In genomic region chr7:113767546-113767945, GRCm38 (mm10) we compare ENCODE assay signal across 8 mouse cellular contexts. TPM values are rescaled to one million over a fixed set of nuclear protein-coding genes. Genes with fewer than 3 reads are reported as not detected.
DNase-seq lines count a peak whose midpoint lies in the region; ATAC-seq and TF ChIP-seq lines count a peak whose summit lies in the region.

No protein-coding gene starts in this region.

- no peak for TF ChIP-seq CTCF in gastrocnemius, adult 2 months (IDR thresholded peaks at IDR 0.05)

- 8% methylated on average over 6 of the region's 6 CpGs for WGBS in embryonic facial prominence, embryonic 10.5 days
- WGBS in heart, embryonic 11.5 days (ENCODE audit: insufficient replicate concordance), result 12% methylated on average over 6 of the region's 6 CpGs
- 9% methylated on average over 6 of the region's 6 CpGs for WGBS in midbrain, embryonic 10.5 days

- ATAC-seq in heart, embryonic 11.5 days (replicated peaks; ENCODE audit: insufficient number of reproducible peaks, low FRiP score, low TSS enrichment), result no peak

- intact Hi-C loops in gastrocnemius, adult 2 months (cut with DNase I), result no loop called here
- intact Hi-C loops in gastrocnemius, postnatal 36 days (cut with DNase I), result no loop called here

- peak overlapping the region; percentile 71 for H3K4me2 ChIP-seq in heart, embryonic 11.5 days

- DNase-seq in gastrocnemius, adult 2 months, result no peak
- no peak for DNase-seq in gastrocnemius, postnatal 25 days
- DNase-seq in embryonic facial prominence, embryonic 10.5 days (ENCODE audit: low spot score), result peak; percentile 29
- no peak for DNase-seq in midbrain, embryonic 10.5 days (ENCODE audit: low spot score)
- no peak for DNase-seq in gastrocnemius, postnatal 36 days
- DNase-seq in urinary bladder, postnatal 4 days (ENCODE audit: low spot score in 2 of 2), result no peak
- no peak for DNase-seq in adrenal gland, adult (ENCODE audit: inconsistent age in 2 of 2, low spot score in 1 of 2)

- H3K9me3 ChIP-seq in embryonic facial prominence, embryonic 10.5 days, result peaks cover 10% of the 10 kb centered on the region
- H3K9me3 ChIP-seq in heart, embryonic 11.5 days (replicated peaks; ENCODE audit: control insufficient read depth, low read length), result peaks cover 4% of the 10 kb centered on the region
- peaks cover 8% of the 10 kb centered on the region; the same call in 1 of the 2 replicates for H3K9me3 ChIP-seq in midbrain, embryonic 10.5 days (replicated peaks)

- peak overlapping the region; percentile 73 for H3K4me3 ChIP-seq in gastrocnemius, adult 2 months
- peak overlapping the region; percentile 73 for H3K4me3 ChIP-seq in embryonic facial prominence, embryonic 10.5 days
- peak overlapping the region; percentile 57 for H3K4me3 ChIP-seq in heart, embryonic 11.5 days (ENCODE audit: low read depth, low read length)
- peak overlapping the region; percentile 71 for H3K4me3 ChIP-seq in midbrain, embryonic 10.5 days

- H3K9ac ChIP-seq in heart, embryonic 11.5 days (ENCODE audit: low read depth, low read length), result peak overlapping the region; percentile 80

- H3K27me3 ChIP-seq in embryonic facial prominence, embryonic 10.5 days (replicated peaks; ENCODE audit: low read depth, poor library complexity, severe bottlenecking), result peaks cover 58% of the 10 kb centered on the region
- H3K27me3 ChIP-seq in heart, embryonic 11.5 days (ENCODE audit: control insufficient read depth, insufficient read depth, low read length), result no peaks in the 10 kb centered on the region
- H3K27me3 ChIP-seq in midbrain, embryonic 10.5 days (ENCODE audit: low read depth, poor library complexity, severe bottlenecking), result peaks cover 52% of the 10 kb centered on the region

- H3K27ac ChIP-seq in gastrocnemius, adult 2 months, result no peak overlapping the region
- peak overlapping the region; percentile 35 for H3K27ac ChIP-seq in embryonic facial prominence, embryonic 10.5 days (replicated peaks)
- peak overlapping the region; percentile 55 for H3K27ac ChIP-seq in heart, embryonic 11.5 days (ENCODE audit: low read depth, low read length)
- peak overlapping the region; percentile 88 for H3K27ac ChIP-seq in midbrain, embryonic 10.5 days (replicated peaks)

- peaks cover 50% of the 10 kb centered on the region for H3K4me1 ChIP-seq in embryonic facial prominence, embryonic 10.5 days
- peaks cover 25% of the 10 kb centered on the region; the same call in 1 of the 2 replicates for H3K4me1 ChIP-seq in heart, embryonic 11.5 days (ENCODE audit: control insufficient read depth, insufficient read depth, low read length)
- H3K4me1 ChIP-seq in midbrain, embryonic 10.5 days, result peaks cover 56% of the 10 kb centered on the region

- H3K36me3 ChIP-seq in embryonic facial prominence, embryonic 10.5 days (replicated peaks), result peaks cover 11% of the 10 kb centered on the region; the same call in 1 of the 2 replicates
- H3K36me3 ChIP-seq in heart, embryonic 11.5 days (ENCODE audit: control insufficient read depth, insufficient read depth, low read length), result no peaks in the 10 kb centered on the region
- H3K36me3 ChIP-seq in midbrain, embryonic 10.5 days, result peaks cover 15% of the 10 kb centered on the region

RNA-seq across cellular contexts. Expression of gene Spon1, which starts 1.7 kb away (rescaled TPM):
- 1 to 10 TPM; 2.0 to 3.0 TPM for total RNA-seq in gastrocnemius, adult 2 months (2021)
- total RNA-seq in gastrocnemius, postnatal 25 days (2021), result 1 to 10 TPM; 3.0 to 6.6 TPM
- 22.3 and 22.8 TPM in 2 replicates for polyA plus RNA-seq in embryonic facial prominence, embryonic 10.5 days (2016; fragmentation: Nextera tagmentation; extraction: Ambion mirVana)
- polyA plus RNA-seq in heart, embryonic 11.5 days (2014; fragmentation: Nextera tagmentation; extraction: Ambion mirVana), result 79.7 and 100 TPM in 2 replicates
- polyA plus RNA-seq in midbrain, embryonic 10.5 days (2016; fragmentation: Nextera tagmentation; extraction: Ambion mirVana), result 73.1 and 75.6 TPM in 2 replicates
- 1 to 10 TPM; 2.5 to 4.4 TPM for total RNA-seq in gastrocnemius, postnatal 36 days (2021)
